Mouse (Mus musculus) adrenal gland, adult 8-10 months (tissue): Measurements from ENCODE around the gene Galns. TPM values are rescaled to one million over a fixed set of nuclear protein-coding genes. Genes with fewer than 3 reads are reported as not detected.

ENCODE experiments used
- DNase-seq: peaks from one replicate; pipeline ENCODE4 v3.0.0; 2022
- total RNA-seq, 4 experiments: library from RNA; stranded (reverse); gene quantifications; 2 replicates each; pipeline ENCODE4 v1.2.4; 2022

Galns gene
- total RNA-seq, 4 experiments from 2014 or later, result 6.4 to 11.6 (median 9.1) TPM

DNA sequence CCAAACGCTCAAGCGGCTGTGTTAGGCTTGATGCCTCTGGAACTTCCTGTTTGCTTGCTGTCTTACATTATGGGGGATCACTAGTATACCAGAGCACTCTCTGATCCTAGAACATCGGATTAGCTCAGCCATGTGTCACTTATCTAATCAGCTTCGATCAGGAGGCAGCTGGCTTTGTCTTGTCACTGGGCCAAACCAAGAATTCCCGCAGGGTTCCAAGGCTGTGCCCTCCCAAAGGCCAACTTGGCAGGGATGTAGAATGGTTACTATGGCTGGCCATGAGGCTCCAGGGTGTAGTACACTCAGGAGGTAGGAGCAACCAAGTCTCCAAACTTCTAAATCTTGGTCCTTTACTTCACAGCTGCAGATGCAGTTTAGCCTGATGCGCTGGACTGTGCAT is 44.5 kb downstream of the Galns start:
- no peak for DNase-seq

DNA sequence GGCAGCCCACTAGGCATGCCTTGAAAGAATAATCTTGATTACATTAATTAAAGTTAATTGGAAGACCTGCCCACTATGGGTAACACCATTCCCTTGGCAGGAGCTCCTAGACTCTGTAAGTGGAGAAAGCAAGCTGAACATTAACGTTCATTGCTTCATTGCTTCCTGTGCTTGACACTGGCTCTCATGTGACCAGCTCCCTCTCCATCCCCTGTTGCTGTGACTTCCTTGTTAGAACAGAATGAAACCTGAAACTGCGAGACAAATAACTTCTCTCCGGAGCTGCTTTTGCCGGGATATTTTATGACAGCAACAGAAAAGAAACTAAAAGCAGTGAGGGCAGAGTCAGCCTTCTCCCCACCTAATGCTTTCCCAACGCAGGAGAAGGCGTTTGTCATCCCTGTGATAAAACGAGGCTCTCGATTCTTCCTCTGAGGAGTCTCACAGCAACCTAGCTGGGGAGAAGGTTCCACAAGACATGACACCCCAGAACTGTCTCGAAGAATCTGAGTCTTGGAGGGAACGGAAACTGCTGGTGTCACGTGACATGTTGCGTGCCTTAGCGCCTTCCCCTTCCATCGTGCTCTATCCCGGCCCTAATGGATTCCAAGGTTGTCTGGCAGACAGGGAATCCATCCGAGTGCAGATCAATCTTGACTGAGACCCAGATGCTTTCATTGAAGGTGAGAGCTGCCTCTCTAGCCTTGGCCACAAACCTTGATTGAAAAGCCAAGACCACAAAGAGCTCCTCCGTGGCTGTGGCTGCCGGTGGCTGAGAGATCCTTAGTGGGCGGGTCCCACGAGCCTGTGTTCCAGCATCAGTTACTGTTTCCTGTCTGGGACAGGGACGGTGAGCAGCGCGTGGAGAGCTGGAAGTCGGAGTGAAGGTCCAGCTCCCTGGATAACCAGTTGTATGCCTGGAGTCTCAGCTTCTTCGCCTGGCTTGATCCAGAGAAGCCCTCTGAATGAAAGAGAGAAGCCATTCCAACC is 46.6 kb downstream of the Galns start:
- no peak for DNase-seq

DNA sequence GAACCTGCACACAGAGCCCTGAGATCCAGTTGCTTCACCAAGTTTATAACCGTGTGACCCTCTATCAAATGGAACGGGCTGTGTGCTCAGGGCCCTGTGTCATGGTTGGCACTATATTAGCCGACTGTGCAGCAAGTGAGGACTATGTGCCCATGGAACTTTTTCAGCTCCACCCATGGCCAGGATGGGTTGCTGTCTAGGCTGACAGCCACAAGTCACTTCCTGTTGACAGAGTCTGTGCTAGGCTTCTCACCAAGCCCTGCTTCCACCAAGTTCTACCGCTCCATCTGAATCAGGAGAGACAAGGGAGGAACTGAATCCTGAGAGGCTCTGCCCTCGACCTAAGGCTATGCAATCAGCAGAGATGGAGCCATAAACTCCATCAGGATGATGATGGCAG is 50.1 kb downstream of the Galns start:
- no peak for DNase-seq

DNA sequence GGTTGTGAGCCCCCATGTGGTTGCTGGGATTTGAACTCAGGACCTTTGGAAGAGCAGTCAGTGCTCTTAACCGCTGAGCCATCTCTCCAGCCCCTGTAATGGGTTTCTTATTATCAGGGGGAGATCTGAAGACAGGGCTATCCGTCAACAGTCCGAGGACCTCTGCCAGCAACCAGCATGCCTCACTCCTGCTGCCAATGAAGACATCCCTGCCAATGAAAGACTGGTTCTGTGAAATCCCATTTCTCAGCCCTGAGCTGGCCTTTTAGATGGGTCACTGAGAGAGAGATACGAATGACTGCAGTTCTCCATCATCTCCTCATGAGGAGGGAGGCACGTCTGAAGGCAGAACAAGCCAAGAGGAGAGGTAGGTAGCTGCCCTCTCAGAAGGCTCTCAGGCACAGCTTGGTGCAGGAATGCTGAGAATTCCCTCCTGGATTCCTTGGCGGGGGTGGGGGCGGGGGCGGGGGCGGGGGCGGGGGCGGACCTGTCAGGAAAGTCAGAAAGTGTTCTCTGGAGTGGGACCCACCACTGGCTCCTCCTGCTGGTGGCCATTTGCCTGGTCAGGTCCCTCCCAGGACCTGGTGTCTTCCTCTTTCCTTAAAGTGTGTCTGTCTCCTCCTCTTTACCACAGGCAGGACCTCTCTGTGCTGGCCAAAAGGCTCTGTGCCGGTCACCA is 52.5 kb downstream of the Galns start:
- no peak for DNase-seq

DNA sequence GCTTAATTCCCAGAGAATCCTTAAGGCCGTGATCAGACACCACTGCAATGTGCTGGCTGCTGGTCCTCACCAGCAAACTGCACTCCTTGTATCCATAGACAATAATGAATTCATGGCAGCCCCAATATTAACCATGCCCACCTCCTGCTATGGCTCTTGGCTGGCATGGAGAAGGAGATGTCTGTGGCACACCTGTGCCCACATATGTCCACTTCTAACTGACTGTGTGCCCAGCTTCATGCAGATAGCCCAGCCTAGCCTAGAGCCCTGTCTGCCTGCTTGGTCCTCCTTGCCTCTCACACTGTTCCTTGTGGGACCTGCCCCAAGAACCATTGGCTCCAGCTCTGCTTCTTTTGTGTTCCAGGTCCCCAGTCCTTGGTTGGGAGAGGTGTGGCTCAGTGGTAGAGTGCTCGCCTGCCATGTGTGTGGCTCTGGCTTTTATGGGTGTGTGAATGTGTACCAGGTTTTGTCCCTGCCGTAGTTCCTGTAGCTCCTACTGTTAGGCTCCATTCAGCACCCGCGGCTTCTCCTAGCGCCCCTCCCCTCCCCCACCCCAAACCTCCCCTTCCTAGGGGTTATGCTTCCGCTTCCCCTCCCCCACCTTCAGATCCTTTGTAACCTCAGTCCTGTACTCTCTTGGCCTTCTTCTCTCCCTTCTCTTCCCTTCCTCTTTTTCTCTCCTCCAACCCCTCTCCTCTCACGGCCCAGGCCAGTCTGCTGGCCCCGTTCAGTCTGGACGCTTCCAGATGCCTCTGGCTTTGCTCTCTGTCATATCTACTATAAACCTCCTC is 53.8 kb downstream of the Galns start:
- DNase-seq, result no peak

DNA sequence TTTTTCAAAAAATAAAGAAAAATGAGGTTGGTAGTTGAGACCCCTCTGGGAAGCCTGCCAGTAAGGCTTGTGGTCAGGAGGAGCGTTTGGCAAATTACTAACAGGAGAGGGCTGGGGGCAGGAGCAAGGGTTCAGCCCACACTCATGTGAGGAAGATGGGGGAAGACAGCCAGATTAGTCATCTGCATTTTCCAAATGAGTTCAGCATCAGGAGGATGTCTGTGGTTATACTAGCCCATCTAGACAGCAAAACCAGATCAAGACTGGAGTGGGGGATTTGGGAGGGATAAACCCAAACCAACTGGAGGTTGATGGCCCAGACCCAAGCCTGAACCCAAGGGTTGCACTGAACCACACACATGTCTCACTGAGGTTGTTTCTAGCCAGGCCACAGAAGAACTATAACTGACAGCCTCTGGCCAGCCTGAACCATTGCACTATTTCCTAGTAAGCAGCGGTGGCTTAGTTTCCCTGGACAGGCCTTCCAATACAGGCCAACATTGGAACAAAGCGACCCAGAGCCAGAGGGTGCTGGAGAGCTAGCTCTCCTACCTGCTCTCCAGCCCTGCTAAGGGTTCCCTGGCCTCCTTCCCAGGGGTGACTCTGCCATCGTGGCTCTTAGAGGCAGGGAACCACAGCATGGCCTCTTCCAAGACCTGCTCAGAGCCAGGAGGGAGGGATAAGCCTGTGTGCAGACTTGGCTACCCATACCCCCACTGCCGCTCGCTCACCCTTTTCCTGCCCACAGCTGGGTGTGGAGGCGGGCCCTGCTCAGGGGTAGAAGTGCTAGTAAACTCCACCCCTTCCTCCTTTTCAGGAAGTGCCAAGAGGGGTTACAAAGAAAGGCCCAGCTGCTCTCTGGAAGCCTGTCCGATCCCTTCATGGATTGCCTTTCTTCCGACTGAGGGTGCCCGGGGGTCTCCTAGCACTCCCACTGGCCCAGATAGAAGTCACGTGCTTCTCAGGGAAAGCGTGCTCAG is 54.9 kb downstream of the Galns start:
- DNase-seq, result peak; percentile 59

DNA sequence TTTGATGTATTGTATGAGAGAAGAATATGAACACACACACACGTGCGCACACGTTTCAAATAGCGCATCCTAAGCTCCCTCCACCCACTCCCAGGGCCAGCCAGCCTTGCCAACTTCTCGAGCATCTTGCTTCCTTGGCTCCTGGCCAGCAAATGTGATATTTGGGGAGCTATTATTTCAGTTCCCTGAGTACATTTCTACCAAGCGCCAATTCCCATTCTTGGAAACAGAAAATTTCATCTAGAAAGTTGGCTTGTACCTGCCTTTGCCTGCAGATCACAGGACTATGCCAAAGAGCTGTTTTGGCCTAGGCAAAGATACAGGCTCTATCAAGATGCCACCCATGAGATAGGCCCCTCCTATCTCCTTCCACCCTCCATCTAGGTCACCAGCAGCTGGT is 56.5 kb downstream of the Galns start:
- DNase-seq, result no peak

DNA sequence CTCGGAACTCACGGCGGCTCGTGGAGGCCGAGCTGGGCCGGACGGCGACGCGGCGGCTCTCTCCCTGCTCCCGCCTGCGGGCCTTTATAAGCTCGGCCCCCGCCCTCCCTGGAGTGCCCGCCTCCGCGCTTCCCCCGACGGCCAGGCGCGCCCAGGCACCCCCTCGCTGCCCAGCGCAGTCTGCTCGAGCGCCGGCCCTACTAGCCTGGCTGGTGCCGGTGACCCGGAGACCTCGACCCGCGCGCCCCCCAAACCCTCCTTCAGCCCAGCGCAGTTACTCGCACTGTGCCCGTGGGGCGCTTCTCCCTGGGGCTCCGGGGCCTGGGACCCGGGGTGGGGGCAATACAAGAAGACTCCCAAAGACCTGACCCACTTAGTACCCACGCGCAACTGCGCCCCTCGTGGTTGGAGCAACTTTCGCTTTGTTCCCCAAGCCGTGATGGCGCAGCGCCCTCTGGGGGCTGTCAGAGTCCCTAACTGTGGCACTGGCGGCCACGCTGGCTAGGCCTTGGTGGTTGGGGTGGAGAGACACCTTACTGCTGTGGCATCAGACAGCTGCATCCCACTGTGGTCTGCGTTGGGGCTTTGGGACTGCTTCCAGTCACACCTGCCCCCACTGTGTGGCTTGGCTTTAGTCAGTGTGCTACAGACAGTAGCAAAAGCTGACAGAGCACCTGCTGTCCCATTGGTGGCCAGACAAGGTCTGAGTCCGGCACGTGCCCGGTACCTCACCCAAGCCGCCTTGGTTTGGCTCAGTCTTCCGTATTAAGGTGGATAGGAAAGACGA is 59.8 kb downstream of the Galns start, which contains the start of gene Piezo1:
TSS of gene Piezo1 (minus strand) at position 65 of the 787 bp plus-strand sequence.
- DNase-seq, result peak; percentile 82

DNA sequence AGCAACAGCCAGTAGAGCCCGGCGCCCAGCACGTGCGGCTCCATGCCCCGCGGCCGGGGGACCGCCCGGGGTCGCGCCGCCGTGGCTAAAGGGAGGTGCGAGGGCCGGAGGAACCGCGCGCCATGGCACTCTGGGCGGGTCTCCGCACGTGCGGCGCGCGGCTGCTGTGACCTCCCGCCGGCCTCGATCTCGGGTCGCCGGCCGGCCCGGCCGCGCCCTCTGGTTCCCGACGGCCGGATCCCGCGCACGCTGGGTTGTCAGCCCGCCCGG is 60.3 kb downstream of the Galns start:
- DNase-seq, result no peak

DNA sequence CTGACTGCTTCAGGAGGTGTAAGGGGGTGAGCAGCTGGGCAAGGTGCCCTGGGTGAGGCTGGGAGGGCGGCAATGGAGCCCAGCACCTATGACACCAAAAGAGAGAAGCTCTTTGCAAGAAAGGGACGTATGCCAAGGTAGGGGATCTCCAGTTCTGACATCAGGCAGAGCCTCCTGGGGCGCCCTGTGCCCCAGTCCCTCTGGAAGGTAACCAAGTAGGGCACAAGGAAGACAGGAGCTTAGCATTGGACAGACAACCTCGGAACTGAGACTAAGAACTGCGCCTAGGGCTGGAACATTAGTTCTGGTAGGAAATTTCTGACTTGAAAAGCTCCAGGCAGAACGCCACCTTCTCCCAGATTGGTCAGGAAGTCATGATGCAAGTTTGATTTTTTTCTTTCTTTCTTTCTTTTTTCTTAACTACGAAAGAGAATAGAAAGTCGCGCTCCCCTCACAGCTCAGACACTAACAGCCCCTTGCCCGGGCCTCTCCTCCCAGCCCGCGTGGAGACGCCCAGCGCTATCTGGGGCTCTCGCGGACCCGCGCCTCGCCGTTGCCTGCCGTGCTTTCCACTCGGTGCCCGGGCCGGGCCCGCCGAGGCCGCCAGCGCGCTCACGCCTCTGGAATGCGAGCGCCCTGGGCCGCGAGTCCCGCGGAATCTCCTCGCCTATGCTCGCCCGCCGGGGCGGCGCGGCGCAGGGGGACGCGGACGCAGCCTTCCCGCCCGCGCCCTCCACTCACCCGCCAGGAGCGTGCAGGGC is 60.8 kb downstream of the Galns start:
- no peak for DNase-seq

DNA sequence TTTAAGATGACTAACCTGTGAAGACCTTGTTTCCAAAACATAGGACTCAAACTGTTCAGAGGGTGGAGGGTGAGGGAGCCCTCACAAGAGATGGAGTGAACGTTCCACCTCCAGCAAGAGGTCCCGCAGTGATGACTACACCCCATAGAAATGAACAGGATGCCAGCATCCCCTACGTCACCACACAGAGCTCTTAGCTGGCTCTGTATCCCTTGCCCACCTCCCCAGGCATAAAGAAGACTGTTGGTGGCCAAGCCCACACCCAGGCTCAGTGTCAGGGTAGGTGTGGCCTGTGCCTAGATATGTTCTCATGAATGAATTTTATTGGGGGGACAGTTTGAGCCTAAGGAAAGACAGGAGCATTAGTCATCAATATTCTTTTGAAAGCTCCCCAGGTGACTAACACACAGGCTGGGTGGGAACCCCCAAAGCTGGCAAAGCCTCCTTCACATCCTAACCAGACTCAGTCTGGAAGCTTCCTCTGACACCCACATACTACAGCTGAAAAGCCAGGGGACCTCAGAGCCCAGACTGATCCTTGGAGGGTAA is 62.3 kb downstream of the Galns start:
- DNase-seq, result no peak

DNA sequence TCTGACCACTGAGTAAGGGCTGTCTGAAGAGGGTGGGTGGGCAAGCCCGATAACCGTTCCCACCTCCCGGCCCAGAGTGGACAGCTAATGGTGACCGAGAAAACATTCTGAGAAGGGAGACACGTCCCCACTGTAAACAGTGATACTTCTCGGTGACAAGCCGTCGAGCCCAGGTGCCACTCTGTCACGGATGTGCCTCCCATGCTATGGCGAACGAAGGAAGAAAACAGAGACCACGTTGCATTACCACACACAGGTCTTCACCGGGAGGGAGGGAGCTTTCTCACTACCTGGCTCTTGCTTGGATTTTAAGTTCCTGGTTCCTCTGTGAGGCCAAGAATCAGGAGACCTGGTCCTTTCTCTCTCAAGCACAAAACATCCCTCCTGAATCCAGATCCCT is 62.9 kb downstream of the Galns start:
- DNase-seq, result no peak

DNA sequence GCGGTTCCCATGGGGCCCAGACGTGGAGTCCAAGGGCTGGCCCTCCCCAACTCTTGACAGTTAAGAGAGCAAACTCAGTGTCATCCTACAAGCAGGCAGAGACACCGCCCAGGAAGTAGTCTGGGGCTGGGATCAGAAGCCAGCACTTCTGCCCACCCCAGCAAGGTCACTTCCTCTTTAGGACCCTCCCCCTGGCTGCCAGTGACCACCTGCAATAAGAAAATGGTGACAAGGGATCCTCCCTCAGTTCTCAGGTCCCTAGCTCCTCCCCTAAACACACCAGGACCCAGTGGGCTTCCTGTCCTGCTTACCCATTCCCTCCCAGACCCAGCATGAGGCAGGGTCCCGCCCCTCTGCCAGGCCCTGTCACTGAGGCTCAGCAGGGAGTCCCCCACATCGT is 63.4 kb downstream of the Galns start:
- DNase-seq, result no peak

DNA sequence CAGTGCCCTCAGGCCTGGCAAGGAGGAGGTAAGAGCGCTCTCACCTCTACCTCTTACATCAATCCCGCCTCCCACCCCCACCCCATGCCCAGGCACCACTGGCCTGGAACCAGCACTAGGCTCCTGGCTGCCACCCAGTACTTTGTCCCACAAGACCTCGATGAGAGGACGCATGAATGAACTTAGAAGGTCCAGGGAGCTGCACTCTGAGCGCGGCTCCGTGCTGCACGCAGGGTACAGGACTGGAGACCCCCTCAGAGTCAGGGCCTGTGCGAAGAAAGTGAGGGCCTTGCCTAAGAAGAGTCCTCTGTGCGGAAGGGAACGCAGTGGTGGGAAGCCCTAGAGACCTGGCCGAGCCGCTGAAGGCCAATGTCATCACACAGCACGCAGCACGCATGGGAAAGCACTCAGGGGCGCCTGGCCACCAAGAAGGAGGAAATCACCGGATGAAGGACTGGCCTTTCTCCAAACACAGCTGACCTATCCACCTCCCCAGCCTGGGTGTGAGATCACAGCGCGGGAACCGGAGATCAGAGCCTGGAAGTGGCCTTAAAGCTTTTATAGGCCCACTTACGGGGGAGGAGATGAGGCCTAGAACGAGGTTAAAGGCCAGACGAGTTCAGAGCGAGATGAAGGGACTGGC is 64.3 kb downstream of the Galns start:
- no peak for DNase-seq

DNA sequence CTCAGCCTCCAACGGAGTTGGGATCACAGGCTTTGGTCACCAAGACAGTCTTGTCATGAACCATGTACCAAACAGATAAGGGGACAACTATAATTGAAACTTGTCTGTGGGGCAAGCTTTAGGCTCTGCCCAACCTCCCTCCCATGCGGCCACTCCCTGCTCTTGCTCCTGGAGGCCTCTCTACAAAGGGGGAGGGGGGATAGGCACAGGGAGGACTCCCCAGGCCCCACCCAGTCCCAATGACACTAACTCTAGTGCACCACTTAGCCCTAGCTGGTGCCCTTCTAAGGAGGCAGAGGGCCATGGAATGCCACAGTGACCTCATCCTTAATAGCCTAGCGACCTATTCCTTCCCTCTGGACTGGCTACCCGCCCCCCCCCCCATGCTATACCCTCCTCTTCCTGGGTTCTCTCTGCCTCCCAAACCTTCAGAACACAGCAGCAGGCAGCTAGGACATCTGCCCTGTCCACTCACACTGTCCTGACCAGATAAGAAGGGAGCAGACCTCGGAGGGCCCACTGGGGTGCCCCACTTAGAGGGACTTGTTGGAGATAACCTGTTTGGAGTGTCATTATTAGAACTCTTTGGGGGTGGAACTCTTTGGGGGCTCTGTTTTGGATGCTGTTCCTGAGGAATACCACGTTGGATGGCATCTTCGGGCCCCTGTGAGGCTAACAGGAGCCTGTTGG is 65.1 kb downstream of the Galns start:
- DNase-seq, result no peak

DNA sequence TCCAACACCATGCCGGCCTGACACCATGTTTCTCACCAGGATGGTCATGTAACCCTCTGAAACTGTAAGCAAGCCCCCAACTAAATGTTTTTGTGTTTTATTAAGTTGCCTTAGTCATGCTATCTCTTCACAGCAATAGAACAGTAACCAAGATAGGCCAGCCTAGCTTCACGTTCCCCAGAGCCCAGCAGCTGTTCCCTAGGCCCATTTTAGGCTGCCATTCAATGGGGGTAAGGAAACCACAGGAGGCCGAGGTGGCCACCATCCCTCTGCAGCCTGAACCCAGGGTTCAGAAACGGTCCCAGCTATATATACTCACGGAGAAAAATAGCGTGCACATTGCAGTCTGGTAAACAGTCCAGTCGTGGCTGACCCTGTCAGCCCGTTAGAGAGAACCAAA is 67.1 kb downstream of the Galns start:
- no peak for DNase-seq

DNA sequence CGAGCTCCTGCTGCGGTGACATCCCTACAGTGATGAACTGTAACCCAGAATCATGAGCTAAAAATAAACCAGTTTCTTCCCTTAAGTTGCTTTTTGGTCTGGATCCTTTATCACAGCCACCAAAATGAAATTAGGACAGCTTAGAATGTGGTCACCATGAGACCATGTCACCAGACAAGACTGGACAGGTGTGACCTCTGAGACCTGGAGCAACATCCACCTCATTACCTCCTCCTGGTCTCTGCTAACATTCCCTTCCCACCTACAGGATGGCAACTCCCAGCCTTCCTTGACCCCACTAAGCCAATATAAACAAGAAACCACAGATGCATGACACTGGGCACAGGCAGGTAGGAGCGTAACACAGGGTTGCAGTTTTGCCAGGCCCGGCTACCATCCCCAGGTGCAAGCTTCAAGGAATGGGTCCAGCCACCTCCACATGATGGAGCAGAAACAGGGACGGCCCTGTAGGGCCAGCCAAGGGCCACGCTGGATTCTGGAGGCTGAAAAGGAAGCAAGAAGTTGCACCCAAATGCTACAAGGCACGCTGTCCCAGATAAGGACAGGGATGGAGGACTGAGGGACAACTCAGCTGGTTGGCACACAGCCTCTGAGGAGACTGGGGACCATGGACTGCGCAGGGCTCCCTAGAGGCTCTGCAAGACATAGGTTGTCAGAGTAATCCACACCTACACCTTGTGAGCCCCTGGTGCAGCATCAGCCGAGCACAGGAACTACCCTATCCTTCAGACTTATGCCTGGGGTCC is 72.8 kb downstream of the Galns start:
- no peak for DNase-seq

DNA sequence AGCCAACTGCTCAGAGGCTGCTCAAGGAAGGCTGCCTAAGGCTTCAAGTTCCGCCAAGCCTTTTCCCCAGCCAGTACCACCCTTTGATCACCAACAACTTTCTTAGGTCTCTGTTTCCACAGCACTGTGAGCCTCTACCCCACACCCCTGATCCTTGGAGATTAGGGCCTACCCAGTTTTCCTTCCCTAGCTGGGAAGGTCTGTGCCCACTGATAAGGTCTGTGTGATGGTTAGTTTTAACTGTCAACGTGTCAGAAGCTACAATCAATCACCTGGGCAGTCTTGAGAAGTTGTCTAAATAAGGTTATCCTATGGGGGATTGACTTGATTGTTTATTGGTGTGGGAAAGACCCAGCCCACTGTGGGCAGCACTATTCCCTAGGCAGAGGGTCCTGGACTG is 73.5 kb downstream of the Galns start:
- DNase-seq, result no peak
